Mouse (Mus musculus) liver, postnatal 0 days (tissue): ENCODE results near the gene Aurka.

Source experiments
- CTCF ChIP-seq: sonication (generic); IDR thresholded peaks from 2 replicates; pipeline ENCODE4 v1.5.1; 2016; ENCODE audit warnings: antibody characterized with exemption, low read depth
- EP300 ChIP-seq: IDR thresholded peaks from 2 replicates; pipeline ENCODE4 v1.6.1; 2016; ENCODE audit warnings: antibody characterized with exemption, low read depth, mild to moderate bottlenecking

DNA sequence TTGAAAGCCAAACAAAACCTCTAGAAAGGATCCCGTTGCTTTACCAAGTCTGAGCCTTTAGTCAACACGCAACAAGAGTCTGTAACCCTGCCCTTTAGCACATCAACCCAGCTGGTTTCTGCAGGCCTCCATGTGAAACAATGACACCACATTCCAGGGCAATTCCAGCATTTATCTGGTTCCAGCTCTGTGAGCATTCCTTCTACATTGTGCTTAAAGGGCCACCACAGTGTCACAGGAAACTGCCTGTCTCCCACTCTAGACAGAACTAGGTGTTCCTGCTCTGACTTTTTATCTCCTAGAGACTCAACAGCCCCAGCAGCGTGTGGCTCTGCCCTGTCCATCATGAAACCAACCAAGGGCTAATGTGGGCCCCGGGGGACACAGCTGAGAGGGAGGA is 42.9 kb upstream of the Aurka start:
- TF ChIP-seq EP300, result no peak
- no peak for TF ChIP-seq CTCF
